Mouse (Mus musculus) E14TG2a.4 (cell line): ENCODE data around the gene Eid2.

Experiments
- CTCF ChIP-seq: conservative IDR thresholded peaks from 2 replicates; pipeline ENCODE4 v1.5.1; 2014; ENCODE audit warnings: low read length
- NANOG ChIP-seq: IDR thresholded peaks from 2 replicates; pipeline ENCODE4 v1.6.1; 2014; ENCODE audit warnings: borderline replicate concordance, low read length, mixed read lengths
- POU5F1 ChIP-seq: IDR thresholded peaks from 2 replicates; pipeline ENCODE4 v1.6.1; 2014; ENCODE audit warnings: low read length, borderline replicate concordance

- no peak for TF ChIP-seq CTCF
- TF ChIP-seq POU5F1, result no peak
- no peak for TF ChIP-seq NANOG
Observed at GRCm38 (mm10) chr7:28309737-28310136, 42.1 kb downstream of the Eid2 start.
